Mouse (Mus musculus) lung, embryonic 14.5 days (tissue): ENCODE results near the gene Fgfr2. TPM values are rescaled to one million over a fixed set of nuclear protein-coding genes. Genes with fewer than 3 reads are reported as not detected.

Experiments
- ATAC-seq: fragments of 200-750 bp; cut with Nextera tagmentation; 2 replicates; pipeline ENCODE4 v1.8.0; 2017; ENCODE audit warnings: mild to moderate bottlenecking, moderate TSS enrichment, moderate library complexity; ENCODE audit not compliant: insufficient read depth
- DNase-seq: peaks from one replicate; pipeline ENCODE4 v3.0.0-alpha.2; 2015
- H3K27ac ChIP-seq: fragments of 300-500 bp; sonication (generic); 2 replicates; pipeline ENCODE4 v1.5.1; 2014; ENCODE audit warnings: low read depth, mild to moderate bottlenecking, moderate library complexity
- H3K27me3 ChIP-seq: fragments of 300-500 bp; sonication (generic); 2 replicates; pipeline ENCODE4 v1.6.1; 2014; ENCODE audit warnings: low read length, control low read depth; ENCODE audit not compliant: insufficient read depth
- H3K36me3 ChIP-seq: fragments of 300-500 bp; sonication (generic); 2 replicates; pipeline ENCODE4 v1.6.1; 2014; ENCODE audit warnings: control low read depth; ENCODE audit not compliant: insufficient read depth
- H3K4me1 ChIP-seq: fragments of 300-500 bp; sonication (generic); 2 replicates; pipeline ENCODE4 v1.6.1; 2014; ENCODE audit warnings: antibody characterized with exemption, control low read depth; ENCODE audit not compliant: insufficient read depth
- H3K4me2 ChIP-seq: fragments of 300-500 bp; sonication (generic); 2 replicates; pipeline ENCODE4 v1.6.1; 2014; ENCODE audit warnings: mild to moderate bottlenecking
- H3K4me3 ChIP-seq: fragments of 300-500 bp; sonication (generic); 2 replicates; pipeline ENCODE4 v1.5.1; 2014; ENCODE audit warnings: low read depth, low read length
- H3K9ac ChIP-seq: fragments of 300-500 bp; sonication (generic); 2 replicates; pipeline ENCODE4 v1.6.1; 2014
- H3K9me3 ChIP-seq: fragments of 300-500 bp; sonication (generic); 2 replicates; pipeline ENCODE4 v1.6.1; 2016; ENCODE audit warnings: low read depth, low read length, control low read depth
- CTCF ChIP-seq: IDR thresholded peaks from 2 replicates; pipeline ENCODE4 v1.5.1; 2016; ENCODE audit warnings: antibody characterized with exemption, low read depth
- WGBS: fragments of 180-500 bp; shearing (Covaris S2); extraction: QIAGEN DNeasy Blood & Tissue Kit; methylation state at CpG from one replicate; pipeline ENCODE4 v1.1.7; 2014; 5-methylcytosine and 5-hydroxymethylcytosine counted together
- polyA plus RNA-seq: library from polyadenylated mRNA; unstranded; fragments of >200 nt; fragmentation: Nextera tagmentation; extraction: Ambion mirVana; gene quantifications from 2 replicates; pipeline ENCODE4 v1.2.1, GENCODE M21; 2014

Fgfr2 gene
- polyA plus RNA-seq, 1 experiment from 2014 or later, result 179 TPM

DNA sequence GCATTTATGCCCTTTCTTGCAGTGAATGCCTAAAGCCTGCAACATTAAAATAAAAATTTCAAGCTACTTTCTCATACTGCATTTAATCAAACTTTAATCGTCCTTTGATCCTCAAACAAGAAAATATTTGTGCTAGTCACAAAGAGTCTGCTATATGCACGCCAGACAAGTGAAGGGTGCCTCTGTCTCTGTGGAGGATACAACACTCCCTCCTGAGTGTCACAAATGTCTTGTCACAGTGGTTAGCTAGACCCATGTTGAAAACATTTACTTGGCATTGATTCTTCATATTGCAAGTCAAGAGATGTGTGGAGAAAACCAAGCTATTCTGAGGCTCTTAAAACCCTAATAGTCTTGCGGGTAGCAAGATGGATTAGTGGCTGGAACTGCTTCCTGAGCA, 2736.8 kb downstream of the Fgfr2 start:
- no peak overlapping the region for H3K4me2 ChIP-seq
- DNase-seq, result no peak

DNA sequence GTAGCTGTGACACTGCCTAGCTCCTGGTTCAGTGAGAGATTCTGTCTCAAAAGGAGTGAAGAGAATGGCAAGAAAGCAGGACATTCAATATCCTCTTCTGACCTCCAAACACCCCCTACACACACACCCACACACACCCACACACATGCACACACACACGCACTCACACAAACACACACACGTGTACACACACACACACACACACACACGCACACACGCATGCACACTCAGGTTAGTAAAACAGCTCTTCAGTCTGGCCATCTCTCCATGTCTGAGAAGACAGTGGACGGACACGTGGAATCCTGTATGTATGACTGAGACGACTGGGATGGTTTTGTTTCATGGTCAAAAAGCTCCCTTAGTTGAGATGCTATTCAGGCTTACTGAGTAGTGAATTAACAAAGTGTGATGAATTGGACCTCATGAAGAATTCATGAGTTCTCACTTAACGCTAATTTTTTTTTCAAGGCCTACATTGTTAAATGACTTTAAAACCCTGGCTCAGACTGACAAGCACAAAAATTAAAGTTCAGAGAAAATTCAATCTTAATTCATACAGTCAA, 2737.3 kb downstream of the Fgfr2 start:
- no peaks in the 10 kb centered on the region for H3K9me3 ChIP-seq
- TF ChIP-seq CTCF, result no peak
- no peak overlapping the region for H3K4me2 ChIP-seq
- H3K36me3 ChIP-seq, result 0 out of 2 replicates have a peak, but pooled peaks cover 6% of the 10 kb centered on the region
- no peaks in the 10 kb centered on the region for H3K27me3 ChIP-seq
- no peak overlapping the region for H3K27ac ChIP-seq
- H3K4me3 ChIP-seq, result no peak overlapping the region
- no peaks in the 10 kb centered on the region for H3K4me1 ChIP-seq
- H3K9ac ChIP-seq, result no peak overlapping the region
- DNase-seq, result no peak
- ATAC-seq, result no peak
- 87% methylated on average over 8 of the region's 8 CpGs for WGBS

More for the DNA sequence above, 2736.8 kb downstream of the Fgfr2 start:
- no peaks in the 10 kb centered on the region for H3K4me1 ChIP-seq
- no peak overlapping the region for H3K9ac ChIP-seq
- no peaks in the 10 kb centered on the region for H3K9me3 ChIP-seq
- ATAC-seq, result no peak
- no peak for TF ChIP-seq CTCF
- WGBS, result 64% methylated on average over 3 of the region's 3 CpGs
- no peak overlapping the region for H3K27ac ChIP-seq
- H3K27me3 ChIP-seq, result no peaks in the 10 kb centered on the region
- no peak overlapping the region for H3K4me3 ChIP-seq
- 0 out of 2 replicates have a peak, but pooled peaks cover 6% of the 10 kb centered on the region for H3K36me3 ChIP-seq

DNA sequence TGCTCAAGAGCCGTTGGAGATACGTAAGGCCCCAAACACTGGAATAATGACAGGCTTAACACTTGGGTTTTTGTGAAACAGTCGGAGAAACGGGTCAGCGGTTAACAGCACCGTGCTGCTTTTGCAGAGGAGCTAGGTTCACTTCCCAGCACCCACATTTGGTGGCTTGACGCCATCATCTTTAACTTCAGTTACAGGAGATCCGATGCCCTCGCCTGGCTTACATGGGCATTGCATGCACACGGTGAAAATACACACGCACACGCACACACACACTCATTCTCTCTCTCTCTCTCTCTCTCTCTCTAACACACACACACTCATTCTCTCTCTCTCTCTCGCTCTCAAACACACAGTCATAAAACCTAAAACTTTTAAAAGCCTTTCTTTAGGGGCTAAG, 2741.0 kb downstream of the Fgfr2 start:
- no peaks in the 10 kb centered on the region for H3K9me3 ChIP-seq
- no peak overlapping the region for H3K9ac ChIP-seq
- DNase-seq, result no peak
- ATAC-seq, result no peak
- H3K4me3 ChIP-seq, result no peak overlapping the region
- H3K27ac ChIP-seq, result no peak overlapping the region
- WGBS, result 95% methylated on average over 13 of the region's 13 CpGs
- 0 out of 2 replicates have a peak, but pooled peaks cover under 1% of the 10 kb centered on the region for H3K36me3 ChIP-seq
- no peak overlapping the region for H3K4me2 ChIP-seq
- H3K27me3 ChIP-seq, result no peaks in the 10 kb centered on the region
- TF ChIP-seq CTCF, result peak; percentile 25; the same call in 1 of the 2 replicates
- H3K4me1 ChIP-seq, result no peaks in the 10 kb centered on the region

DNA sequence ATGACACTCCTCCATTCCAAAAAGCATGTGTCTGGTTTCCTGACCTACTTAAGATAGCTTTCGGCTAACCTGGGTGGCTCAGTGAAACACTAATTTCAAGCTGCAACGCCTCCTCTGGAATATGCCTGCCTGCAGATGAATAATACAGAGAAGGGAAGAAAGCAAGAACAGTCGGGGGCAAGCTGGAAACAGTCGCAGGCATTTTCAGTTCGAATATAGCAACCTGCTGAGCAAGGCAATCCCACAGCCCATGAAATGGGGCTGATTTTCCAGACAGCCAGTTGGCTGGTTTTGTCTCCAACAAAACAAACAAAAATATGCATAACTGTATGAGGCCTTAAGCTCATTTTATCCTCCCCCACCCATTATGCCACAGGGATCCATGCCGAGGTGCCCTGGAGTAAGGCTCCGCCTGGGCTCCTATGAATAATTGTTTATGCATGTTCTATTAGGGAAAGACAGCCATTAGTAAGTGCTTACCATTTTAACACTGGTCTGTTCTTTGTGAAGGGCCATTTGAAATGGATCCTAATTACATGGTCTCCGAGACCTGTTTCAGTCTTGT, 2741.7 kb downstream of the Fgfr2 start:
- no peak for ATAC-seq
- Histone ChIP-seq H3K4me2 (no peak overlapping the region), H3K9ac (no peak overlapping the region), H3K27me3 (no peaks in the 10 kb centered on the region), H3K36me3 (no peaks in the 10 kb centered on the region), H3K9me3 (no peaks in the 10 kb centered on the region), H3K4me1 (no peaks in the 10 kb centered on the region), H3K4me3 (no peak overlapping the region), H3K27ac (no peak overlapping the region)
- WGBS, result 86% methylated on average over 8 of the region's 8 CpGs
- DNase-seq, result no peak
- no peak for TF ChIP-seq CTCF

DNA sequence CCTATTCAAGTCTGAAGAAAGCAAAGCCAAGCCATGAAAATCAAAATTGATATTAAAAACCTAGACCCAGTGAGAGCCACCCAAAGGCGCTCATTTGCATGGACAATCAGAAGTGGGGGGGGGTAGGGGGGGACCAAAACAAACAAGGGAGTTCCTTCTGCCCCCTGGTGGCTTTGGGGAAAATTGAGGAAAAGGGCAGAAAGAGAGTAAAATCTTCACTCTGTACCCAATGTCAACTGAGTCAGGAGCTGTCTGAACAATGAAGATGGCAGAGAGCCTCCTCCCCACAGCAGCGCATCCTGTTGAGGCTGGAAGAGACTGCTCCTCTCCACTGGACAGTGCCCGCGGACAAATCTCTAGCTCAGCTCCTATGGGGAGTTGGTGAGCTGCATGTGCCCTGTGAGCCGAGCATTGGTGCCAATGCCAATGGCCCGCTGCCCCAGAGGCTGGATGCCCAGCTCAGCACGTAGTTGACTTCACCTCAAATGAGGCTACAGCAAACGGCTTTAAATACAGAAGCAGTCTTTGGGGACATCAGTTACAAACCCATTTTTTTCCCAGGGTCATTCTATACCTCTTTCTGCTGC, 2742.3 kb downstream of the Fgfr2 start:
- WGBS, result 85% methylated on average over 8 of the region's 8 CpGs
- ATAC-seq, result no peak
- Histone ChIP-seq H3K9me3 (no peaks in the 10 kb centered on the region), H3K4me3 (no peak overlapping the region), H3K36me3 (no peaks in the 10 kb centered on the region), H3K4me1 (no peaks in the 10 kb centered on the region), H3K4me2 (no peak overlapping the region), H3K9ac (no peak overlapping the region), H3K27ac (no peak overlapping the region), H3K27me3 (no peaks in the 10 kb centered on the region)
- TF ChIP-seq CTCF, result peak; percentile 57
- no peak for DNase-seq

DNA sequence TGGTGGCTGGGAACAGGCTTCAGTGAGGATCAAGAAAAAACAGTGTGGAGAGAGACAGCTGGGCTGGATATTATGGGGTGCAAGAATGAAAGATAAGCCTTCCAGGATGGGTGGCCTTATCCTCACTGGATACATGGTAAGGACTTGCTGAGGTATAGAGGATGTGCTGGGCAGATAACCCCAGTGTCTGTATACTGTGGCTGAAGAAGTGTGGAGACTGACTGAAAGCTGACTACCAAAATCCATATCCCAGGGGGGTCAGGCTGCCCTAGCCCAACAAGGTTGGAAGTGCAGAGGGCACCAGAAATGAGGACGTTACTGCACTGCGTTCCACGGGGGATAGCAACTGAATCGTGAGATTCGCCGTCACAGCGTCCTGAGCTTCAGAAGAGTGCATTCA, 2742.8 kb downstream of the Fgfr2 start:
- H3K4me1 ChIP-seq, result no peaks in the 10 kb centered on the region
- WGBS, result 92% methylated on average over 7 of the region's 7 CpGs
- DNase-seq, result no peak
- ATAC-seq, result no peak
- no peak for TF ChIP-seq CTCF
- H3K27ac ChIP-seq, result no peak overlapping the region
- no peak overlapping the region for H3K4me3 ChIP-seq
- H3K4me2 ChIP-seq, result no peak overlapping the region
- H3K36me3 ChIP-seq, result no peaks in the 10 kb centered on the region
- no peaks in the 10 kb centered on the region for H3K9me3 ChIP-seq
- no peaks in the 10 kb centered on the region for H3K27me3 ChIP-seq
- H3K9ac ChIP-seq, result no peak overlapping the region

DNA sequence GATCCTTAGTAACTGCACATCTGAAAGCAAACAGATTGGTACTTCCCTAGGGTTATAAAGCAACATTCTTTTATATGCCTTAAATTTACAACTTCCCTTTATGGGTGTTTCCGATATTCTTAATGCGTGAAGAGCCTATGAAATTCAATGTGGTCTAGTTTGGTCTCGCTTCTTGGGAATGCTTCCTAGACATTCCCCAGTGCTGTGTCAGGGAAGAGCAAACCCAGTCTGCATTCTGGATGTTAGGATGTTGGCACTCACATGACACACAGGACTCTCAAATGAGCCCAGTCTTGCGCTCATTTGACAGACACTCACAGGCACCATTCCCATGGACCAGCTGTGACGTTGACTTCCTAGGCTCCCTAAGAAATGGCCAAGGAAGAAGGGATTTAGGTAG, 2743.3 kb downstream of the Fgfr2 start:
- Histone ChIP-seq H3K27ac (no peak overlapping the region), H3K27me3 (no peaks in the 10 kb centered on the region), H3K4me3 (no peak overlapping the region), H3K36me3 (no peaks in the 10 kb centered on the region), H3K9ac (no peak overlapping the region), H3K4me1 (no peaks in the 10 kb centered on the region), H3K4me2 (no peak overlapping the region), H3K9me3 (no peaks in the 10 kb centered on the region)
- ATAC-seq (no peak), DNase-seq (no peak)
- WGBS, result 87% methylated on average over 5 of the region's 5 CpGs
- no peak for TF ChIP-seq CTCF
